Mouse (Mus musculus) MEL-GATA-1-ER (cell line): ENCODE measurements around the gene Phlda3.

Source experiments
- DNase-seq: peaks from one replicate; pipeline ENCODE4 v3.0.0-alpha.2; 2012; ENCODE audit warnings: low read depth; ENCODE audit errors: extremely low read depth

Gene Phlda3

DNA sequence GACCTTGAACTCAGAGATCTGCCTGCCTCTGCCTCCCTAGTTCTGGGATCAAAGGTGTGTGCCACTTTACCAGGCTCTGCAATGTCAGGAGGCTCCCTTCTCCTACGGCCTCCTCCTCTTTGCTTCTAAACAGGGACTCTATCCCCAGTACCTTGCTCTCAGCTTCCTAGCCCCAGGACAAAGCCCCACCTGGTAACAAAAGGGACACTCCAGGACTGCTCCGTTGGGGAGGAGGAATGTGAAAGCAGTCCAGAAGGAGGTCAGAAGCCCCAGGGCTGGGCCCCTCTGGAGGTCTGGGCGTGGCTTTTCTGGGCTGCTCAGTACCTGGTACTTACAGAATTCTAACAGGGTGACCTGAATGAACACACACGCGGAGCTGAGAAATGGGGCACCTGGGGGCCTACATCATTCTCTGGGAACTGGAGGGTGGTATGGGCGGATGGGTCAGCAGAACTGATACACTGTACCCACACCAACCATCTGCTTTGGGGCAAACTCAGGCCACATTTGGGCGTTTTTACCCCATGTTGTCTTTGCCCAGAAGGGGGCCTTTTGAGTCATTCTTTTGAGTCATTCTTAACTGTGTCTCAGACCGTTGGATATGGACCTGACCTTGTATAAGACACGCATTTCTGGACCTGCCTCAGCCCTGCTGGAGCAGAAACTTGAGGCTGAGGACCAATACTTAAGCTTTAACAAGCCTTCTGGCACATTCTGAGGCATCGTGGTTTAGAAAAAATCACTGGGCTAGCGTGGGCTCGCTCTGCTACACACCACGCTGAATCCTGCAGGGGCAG, 26.4 kb downstream of the Phlda3 start:
- DNase-seq, result no peak

DNA sequence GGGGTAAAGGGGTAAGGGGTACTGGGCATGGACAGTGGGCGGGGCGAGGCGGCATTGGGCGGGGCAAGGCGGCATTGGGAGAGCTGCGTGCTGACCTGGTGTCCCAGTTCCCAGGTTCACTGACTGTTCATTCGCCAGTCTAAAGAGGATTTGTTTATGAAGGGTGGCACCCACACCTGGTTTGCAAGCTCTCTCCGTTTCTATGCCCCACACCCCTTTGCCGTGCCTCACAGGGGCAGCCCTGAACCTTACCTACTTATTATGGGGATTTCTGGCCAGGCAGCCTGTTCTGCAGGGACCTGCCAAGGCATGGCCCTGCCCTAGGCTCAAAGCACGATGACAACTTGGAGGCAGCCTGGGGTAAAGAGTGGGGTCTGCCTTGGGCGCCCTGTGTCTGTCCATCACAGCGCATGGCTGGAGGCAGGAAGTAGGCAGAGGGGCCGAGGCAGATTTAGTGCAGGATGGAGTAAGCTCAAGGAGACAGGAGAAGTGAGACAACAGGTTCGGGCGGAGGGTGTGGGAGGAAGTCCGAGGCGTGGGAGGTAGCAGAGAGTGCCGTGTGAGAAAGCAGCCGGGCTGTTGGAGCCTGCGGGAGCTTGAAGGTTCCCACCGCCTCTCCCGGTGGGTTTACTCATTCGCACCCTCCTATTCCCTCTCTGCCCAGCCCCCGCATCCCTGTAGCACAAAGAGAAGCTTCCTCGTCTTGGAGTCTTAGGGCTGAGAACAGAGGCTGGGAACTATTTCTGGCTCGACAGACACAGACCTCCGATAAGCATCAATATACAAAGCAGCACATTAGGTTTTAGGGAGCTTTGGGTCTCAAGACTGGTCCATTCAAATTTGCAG, 27.7 kb downstream of the Phlda3 start:
- DNase-seq, result no peak

DNA sequence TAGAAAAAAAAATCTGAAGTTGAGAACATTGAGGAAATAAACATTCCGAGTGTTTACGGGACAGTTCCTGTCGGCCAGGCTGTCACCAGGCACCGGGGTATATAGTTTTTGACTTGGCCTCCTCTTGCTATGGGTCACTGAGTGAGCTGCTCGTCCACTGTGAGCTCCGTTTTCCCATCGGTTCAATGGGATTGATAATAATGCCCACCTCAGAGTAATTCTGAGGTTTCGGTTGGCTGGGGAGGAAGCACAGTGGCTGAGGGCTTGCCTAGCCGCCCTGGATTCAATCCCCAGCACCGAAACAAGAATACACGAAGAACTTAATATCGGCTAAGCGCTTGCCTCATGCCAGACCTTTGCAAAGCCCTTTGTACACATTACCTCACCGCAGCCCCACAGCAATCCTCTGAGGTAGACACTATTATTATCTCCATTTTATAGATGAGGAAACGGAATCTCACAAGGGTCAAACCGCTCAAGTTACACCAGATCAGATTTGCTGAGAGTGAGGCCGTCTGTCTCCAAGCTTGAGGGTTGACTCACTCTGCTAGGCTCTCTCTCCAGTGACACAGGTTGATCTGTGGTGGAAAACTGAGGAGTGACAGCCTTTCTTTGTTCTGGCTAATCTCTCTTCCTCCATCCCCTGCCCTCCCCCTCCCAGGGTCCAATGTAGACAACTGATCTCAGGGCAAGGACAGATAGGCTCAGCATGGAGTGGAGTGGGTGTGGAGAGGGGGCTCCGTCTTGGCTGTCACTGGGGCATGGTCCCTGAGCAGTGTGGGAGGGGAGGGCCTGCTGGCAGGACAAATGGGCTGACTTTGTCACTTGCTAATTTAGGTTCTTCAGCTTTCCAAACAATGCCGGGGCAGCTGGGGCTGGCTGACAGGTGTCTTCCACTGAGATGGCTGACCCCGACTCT, 28.6 kb downstream of the Phlda3 start:
- no peak for DNase-seq

DNA sequence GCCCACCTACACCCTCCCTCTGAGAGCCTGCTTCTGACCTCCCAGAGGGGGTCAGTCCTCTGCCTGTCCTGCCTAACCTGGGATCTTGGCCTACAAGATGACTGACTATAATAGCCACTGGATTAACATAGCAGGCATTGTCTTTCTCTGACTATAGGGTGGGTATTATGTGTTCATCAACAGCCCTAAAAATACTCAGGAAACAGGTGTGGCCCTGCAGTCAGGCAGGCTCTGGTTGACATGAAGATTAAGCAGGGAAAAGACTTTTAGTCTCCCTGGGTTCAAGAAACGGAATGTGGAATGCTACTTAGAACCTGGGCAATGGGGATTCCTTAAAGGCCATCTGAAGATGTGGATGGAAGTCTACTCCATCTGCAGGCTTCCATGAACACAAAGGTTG, 32.6 kb downstream of the Phlda3 start:
- no peak for DNase-seq

DNA sequence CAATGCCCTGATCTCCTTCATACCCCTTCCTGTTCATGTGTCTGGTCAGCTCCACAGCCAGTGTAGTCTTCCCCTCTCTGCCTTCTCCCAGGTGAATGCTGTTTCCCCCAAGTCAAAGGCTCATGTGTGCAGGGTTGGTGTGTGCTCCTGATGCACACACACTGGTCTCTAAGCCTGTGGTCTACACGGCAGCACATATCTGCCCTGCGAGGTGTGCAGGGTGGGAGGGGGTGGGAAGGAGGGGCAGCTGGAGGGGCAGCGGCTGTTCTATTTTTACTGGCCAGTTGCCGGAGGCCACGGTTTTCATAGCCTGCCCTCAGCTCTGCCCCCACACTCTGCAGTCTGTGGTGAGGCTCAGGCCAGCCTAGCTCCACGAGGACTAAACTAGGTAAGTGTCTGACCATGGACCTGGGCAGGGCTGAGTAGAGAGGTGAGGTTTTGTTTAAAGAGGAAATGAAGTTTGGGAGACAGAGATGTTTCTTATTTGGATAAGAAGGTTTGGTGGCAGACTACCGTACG, 33.2 kb downstream of the Phlda3 start:
- DNase-seq, result no peak

DNA sequence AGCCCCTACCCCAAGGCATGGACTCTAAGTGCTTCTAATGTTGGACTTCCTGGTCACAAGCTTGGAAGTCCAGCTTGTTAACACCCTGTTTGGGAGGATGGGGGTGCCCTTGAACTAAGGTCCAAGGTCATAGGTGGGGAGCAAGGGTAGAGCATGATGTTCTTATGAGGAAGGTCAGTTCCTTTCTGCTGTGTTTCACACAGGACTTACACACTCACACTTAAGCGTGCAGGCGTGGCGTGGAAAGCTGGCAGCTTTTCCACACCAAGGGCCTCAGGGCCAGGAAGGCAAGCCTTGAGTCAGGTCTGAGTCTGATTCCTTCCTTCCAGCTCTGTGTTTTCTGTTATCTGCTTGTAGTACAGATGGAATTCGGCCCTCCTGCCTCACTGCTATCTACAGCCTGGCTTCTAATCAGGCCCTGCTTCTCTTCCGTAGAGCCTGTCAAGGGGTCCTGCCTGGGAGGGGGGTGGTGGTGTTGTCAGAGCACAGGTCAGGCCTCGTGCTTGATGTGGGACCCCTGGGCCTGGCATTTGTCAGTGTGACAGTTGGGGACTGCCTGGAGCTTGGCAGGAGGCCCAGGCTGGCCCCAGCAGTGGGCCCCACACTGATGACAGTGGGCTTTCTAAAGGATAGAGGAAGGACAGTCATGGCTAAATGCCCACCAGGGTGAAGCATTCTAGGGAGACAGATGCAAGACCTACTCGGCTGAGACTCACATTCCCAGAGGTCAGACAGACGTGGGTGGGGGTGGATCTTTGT, 34.5 kb downstream of the Phlda3 start:
- DNase-seq, result peak; percentile 30

DNA sequence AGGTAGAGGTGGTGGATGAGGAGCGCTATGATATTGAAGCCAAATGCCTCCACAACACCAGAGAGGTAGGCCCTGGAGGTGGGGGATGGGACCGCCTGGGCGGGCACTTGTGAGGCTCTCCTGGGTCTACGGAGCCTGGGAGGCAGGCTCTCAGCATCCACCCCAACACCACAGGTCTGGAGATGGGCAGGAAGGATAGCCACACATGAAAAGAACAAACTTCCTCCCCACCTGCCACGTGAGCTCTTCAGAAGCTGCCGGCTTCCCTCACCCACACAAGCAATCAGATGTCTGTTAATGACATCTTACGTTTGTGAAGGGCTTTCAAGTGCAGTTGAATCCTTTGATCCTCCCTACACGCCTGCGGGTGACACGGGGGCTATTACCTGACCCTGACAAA, 41.6 kb downstream of the Phlda3 start:
- no peak for DNase-seq

DNA sequence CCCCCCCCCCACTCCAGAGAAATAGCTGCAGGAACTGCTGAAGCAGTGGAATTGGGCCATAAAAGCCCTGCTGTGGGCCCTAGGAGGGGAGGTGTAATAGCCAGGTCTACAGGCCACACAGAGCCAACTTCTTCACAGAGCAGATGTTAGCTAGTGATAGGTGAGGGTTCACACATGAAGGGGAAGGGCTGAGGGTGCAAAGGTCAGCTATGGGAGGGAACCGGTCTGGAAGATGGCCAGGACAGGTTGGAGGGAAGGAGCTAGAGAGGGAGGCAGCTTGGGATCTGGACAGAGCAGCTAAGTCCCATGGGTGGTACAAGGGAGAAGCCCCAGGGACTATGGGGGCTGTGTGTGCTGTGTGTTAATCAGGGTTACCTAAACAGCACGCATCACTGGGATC, 44.3 kb downstream of the Phlda3 start:
- no peak for DNase-seq

DNA sequence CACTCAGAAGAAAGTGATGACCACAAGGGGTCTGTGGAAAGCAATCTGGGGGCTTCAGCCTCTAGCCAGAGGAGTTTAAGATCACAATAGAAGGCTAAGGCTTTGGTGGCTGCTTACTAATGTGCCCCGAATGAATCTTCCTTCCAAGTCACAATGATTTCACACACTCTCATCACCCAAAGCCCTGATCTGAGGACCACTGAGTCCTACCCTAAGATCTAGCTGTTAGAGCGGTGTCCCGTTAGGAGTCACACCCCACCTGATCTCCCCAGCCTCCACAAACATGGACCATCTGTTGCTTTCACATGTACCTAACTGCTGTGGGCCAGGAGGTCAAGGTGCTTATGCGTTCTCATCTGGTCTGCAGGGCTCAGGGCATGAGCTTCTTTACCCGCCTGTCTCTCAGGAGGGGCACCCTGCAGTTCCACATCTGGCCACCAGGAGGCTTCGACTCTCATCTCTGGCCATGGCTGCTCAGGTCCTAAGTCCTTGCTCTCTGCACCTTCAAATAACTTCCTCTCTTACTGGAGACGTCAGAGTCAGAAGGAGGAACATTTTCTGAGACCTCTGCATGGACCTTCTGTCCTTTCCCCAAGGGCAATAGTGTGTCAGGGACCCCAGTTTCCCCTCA, 45.2 kb downstream of the Phlda3 start:
- DNase-seq, result peak; percentile 70

DNA sequence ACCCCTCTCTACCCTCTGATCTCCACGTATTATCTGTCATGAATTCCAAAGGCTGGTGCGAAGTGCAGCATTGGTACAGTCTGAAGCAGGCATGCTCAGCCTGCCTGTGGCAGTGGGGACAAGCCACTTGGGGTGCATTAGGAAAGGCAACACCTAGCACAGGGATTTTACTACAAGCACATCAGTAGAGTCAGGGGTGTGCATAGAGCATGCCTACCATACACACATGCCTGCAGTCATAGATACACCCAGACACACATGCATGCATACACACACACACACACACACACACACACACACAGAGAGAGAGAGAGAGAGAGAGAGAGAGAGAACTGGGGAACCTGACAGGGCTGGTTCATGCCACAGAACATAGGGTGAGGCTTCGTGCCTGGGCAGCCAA, 46.3 kb downstream of the Phlda3 start:
- DNase-seq, result no peak

DNA sequence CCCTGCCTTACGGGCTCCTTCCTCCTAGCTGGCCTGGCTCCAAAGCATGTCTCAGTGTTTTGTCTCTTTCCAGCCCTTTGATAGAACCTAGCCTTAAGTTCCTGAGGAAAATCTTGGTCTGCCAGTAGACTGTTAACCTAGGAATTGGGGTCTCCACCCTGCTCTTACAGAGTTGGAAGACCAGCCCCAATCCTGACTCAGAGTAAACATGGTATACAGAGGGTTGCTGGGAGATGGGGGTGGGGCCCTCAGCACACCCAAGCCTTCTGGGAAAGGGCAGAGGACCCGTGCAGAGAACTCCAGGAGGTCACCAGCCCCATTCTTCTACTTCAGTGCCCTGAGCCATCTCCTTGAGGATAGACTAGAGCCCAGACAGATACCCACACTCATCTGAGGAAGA, 46.7 kb downstream of the Phlda3 start:
- DNase-seq, result no peak

DNA sequence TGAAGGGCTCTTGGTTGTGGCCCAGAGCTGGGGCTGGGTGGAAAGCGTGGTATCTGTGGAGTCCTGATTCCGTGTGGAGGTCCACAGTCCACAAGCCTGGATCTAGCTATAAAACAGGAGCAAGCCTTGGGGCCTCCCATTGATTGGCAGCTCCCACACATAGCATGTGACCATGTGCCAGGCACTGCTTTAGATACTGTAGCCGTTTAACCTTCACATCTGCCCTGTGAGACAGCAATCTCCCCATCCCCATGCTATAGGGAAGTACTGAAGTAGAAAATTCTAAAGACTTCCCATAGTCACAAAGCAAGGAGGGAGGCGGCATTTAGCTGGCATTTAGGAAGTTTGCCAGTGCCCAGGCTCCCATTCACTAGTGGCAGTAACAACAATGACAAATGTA, 47.2 kb downstream of the Phlda3 start:
- DNase-seq, result no peak

DNA sequence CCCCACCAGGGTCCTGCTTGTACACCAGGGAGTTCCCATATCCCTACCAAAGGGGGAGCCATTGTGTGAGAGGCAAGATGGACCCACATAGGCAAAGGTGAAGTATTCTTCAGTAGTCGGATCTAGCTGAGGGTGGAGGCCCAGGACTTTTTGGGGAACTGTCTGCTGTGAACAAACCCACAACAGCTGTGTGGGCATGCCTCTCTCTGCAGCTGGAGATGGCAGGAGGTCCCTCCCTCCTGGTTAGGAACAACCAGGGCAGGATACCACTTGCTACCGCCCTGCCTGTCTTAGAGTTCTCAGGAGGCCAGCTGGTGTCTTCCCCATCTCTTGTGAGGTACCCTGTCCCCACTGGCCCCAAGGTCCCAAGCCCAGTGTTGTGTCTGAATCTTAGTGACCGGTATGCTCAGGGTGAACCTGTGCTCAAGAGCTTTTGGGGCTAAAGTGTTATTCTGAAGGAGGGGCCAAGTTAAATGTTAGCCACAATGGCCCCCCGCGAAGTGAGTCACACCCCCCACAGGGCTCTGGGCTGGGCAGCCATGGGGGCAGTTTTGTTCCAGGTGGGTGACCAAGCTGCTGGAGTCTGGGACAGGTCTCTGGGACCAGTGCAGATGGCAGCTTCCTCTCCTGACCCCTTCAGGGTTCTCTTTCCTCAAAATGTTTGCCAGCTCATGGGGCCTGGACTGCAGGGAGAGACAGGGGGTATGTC, 47.9 kb downstream of the Phlda3 start:
- no peak for DNase-seq

DNA sequence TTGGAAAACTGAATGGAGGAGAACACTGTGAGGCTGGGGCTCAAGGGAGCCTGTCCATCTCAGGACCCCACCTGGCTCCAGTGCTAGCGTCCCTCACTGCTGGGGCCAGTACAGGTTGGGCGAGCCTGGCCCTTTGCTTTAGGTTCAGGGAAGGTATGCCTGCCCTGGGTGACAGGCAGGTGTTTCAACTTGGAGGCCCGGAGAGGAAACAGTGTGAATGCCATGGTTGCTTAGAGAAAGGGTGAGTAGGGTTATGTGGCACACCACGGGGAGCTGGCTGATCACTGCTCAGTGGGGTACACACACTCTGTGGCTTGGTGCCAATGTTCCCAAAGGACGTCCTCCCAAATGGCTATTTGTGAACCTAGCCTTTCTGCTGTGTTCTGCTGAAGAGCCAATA, 48.6 kb downstream of the Phlda3 start:
- no peak for DNase-seq

DNA sequence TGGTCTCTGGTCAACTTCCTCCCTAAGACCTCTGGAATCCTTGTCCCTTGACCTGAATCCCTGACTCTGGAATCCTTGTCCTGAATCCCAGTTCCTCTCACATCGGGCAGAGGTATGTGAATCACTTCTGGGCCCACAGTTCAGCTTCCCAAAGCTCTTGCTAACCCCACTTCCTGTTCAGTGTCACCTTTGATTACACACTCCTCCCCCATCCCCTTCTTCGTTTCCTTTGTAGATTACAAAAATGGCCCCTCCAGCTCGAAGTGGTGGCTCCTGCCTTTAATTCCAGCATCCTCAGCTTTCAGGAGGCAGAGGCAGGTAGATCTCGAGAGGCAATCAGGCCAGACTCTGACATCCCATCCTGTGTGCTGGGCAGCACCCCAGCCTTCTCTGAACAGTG, 51.7 kb downstream of the Phlda3 start:
- no peak for DNase-seq

DNA sequence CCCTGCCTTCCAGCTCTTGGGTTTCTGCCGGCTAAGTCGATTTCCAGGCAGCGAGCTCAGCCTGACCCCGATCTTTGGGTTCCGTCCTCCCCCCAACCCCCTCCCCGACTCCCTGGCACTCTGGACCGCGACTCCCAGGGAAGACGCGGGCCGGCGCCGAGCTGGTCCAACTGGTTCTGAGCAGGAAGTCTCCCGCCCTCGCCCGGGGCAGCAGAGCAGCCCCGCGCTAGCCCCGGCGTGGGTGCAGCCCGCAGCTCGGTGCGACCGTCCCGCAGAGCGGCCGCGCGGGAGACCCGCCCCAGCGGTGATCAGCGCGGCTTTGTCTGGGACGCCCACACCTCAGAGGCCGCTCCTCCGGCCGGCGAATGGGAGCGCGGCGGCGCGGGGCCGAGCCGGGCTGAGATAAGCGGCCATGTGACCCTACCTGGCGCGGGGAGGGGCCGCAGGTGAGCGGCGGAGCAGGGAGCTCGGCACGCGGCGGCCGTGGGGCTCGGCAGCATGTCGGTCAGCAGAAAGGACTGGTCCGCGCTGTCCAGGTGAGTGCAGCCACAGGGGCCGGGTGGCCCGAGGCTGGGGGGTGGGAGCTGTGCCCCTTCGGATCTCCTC, 52.7 kb downstream of the Phlda3 start, which contains the start of gene Lad1:
Lad1 (plus strand) TSS at position 118 of the 606 bp plus-strand sequence.
- DNase-seq, result no peak
